ENCODE assay signal across 23 mouse cellular contexts in genomic region chr2:158101768-158102167, GRCm38 (mm10). TPM values are rescaled to one million over a fixed set of nuclear protein-coding genes. Genes with fewer than 3 reads are reported as not detected.
DNase-seq lines count a peak whose midpoint lies in the region; ATAC-seq lines count a peak whose summit lies in the region.
"Had no signal": no experiment of that assay in that cellular context is flagged by ENCODE, and none has a peak within 500 bp of the region (broad histone marks: within the 10 kb centered on the region; RNA-seq: fewer than 3 reads in every experiment).

No protein-coding gene starts in this region.

- WGBS in forebrain, embryonic 13.5 days: 83% methylated on average over 5 of the region's 5 CpGs

- no peak overlapping the region for H3K27ac ChIP-seq in forebrain, embryonic 13.5 days
- H3K27ac ChIP-seq: forebrain, embryonic 10.5 days; heart, embryonic 10.5 days; hindbrain, embryonic 10.5 days; intestine, embryonic 15.5 days; kidney, embryonic 15.5 days had no signal

- H3K9me3 ChIP-seq in forebrain, embryonic 13.5 days (replicated peaks): no peaks in the 10 kb centered on the region
- H3K9me3 ChIP-seq: forebrain, embryonic 10.5 days; heart, embryonic 10.5 days; hindbrain, embryonic 10.5 days; intestine, embryonic 15.5 days; kidney, embryonic 15.5 days had no signal

- H3K9ac ChIP-seq in forebrain, embryonic 13.5 days: no peak overlapping the region
- H3K9ac ChIP-seq: forebrain, postnatal 0 days; intestine, embryonic 15.5 days; kidney, embryonic 15.5 days; liver, postnatal 0 days had no signal

- no peak overlapping the region for H3K4me2 ChIP-seq in forebrain, embryonic 13.5 days
- H3K4me2 ChIP-seq: intestine, embryonic 15.5 days; kidney, embryonic 15.5 days; midbrain, embryonic 11.5 days had no signal

- no peaks in the 10 kb centered on the region for H3K36me3 ChIP-seq in forebrain, embryonic 13.5 days (ENCODE audit: poor library complexity, severe bottlenecking)
- H3K36me3 ChIP-seq: forebrain, embryonic 10.5 days; heart, embryonic 10.5 days; hindbrain, embryonic 10.5 days; intestine, embryonic 15.5 days; kidney, embryonic 15.5 days had no signal

- no peak for ATAC-seq in forebrain, embryonic 13.5 days
- ATAC-seq: forebrain, postnatal 0 days; hindbrain, embryonic 16.5 days; intestine, embryonic 15.5 days; liver, postnatal 0 days had no signal

- DNase-seq in left cerebral cortex, adult 18-20 months (ENCODE audit: low spot score in 2 of 2): peak; percentile 46 to 59
- DNase-seq in left cerebral cortex, adult 11 months (ENCODE audit: low spot score): no peak
- peak; percentile 37 for DNase-seq in Muller cell, postnatal 12 days (ENCODE audit: inconsistent ontology term)
- DNase-seq in left cerebral cortex, postnatal 36 days (ENCODE audit: low spot score in 2 of 2): peak; percentile 58 to 63
- DNase-seq in right cerebral cortex, postnatal 25 days: peak; percentile 72
- DNase-seq in kidney, adult 9 months: no peak
- no peak for DNase-seq in ovary, adult 18-20 months (ENCODE audit: low spot score)
- DNase-seq: adrenal gland, postnatal 25 days; cerebellum, adult 18-20 months; cerebellum, postnatal 14 days; forebrain, postnatal 0 days; kidney, postnatal 4 days; liver, postnatal 0 days; lung, postnatal 14 days; spleen, adult 18-20 months had no signal

- no peak overlapping the region for H3K4me3 ChIP-seq in forebrain, embryonic 13.5 days
- H3K4me3 ChIP-seq: forebrain, embryonic 10.5 days; heart, embryonic 10.5 days; hindbrain, embryonic 10.5 days; intestine, embryonic 15.5 days; kidney, embryonic 15.5 days had no signal

- H3K27me3 ChIP-seq in forebrain, embryonic 13.5 days: no peaks in the 10 kb centered on the region
- H3K27me3 ChIP-seq: intestine, embryonic 15.5 days; kidney, embryonic 15.5 days had no signal

- intact Hi-C loops in left cerebral cortex, postnatal 36 days (cut with DNase I): no loop called here

- H3K4me1 ChIP-seq in forebrain, embryonic 13.5 days: peaks cover 2% of the 10 kb centered on the region
- H3K4me1 ChIP-seq: forebrain, embryonic 10.5 days had no signal

RNA-seq across cellular contexts. Expression of gene Tgm2, which starts 44.5 kb away (rescaled TPM):
- total RNA-seq in left cerebral cortex, adult 18-20 months (2021): 10 to 100 TPM; 10.7 to 10.8 TPM
- total RNA-seq in left cerebral cortex, postnatal 36 days (2021): 10 to 100 TPM; 11.2 to 11.5 TPM
- 3.9 and 4.7 TPM in 2 replicates for polyA plus RNA-seq in forebrain, embryonic 13.5 days (2015; fragmentation: Nextera tagmentation; extraction: Ambion mirVana)

Comparison
In these comparisons a context has a peak if more than half of its experiments do, and no peak if none do; other contexts are left out.
1. DNase-seq: peak in left cerebral cortex, adult 18-20 months (2 of 2), Muller cell, postnatal 12 days (single experiment), left cerebral cortex, postnatal 36 days (2 of 2) and right cerebral cortex, postnatal 25 days (single experiment); none in left cerebral cortex, adult 11 months (single experiment), kidney, adult 9 months (single experiment) and ovary, adult 18-20 months (single experiment).